In the genomic region with DNA sequence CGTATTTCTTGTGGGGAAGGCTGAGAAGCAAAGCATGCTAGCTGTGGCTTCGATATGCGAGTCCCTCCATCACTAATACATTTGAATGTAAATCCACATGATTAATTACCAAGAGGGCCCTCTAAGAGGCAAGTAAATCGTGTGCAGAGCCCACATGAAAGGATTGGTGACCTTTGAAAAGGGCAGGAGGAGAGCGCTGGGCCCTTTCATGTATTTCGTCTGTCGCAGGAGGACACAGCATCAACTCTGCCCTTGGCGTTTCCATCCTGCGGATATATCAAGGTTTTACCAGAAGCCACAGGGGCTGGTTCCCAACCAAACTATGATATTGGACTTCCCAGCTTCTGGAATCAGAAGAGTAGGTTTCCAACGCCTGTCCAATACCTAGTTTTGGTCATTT, we compare ENCODE assay signal across 17 mouse cellular contexts.
DNase-seq lines count a peak whose midpoint lies in the region; ATAC-seq lines count a peak whose summit lies in the region.
"Had no signal": no experiment of that assay in that cellular context is flagged by ENCODE, and none has a peak within 500 bp of the region (broad histone marks: within the 10 kb centered on the region; RNA-seq: fewer than 3 reads in every experiment).

No protein-coding gene starts in this region.

- H3K27ac ChIP-seq in midbrain, embryonic 11.5 days (ENCODE audit: low read depth, low read length) = no peak overlapping the region
- H3K27ac ChIP-seq in midbrain, embryonic 16.5 days (ENCODE audit: low read length) = no peak overlapping the region
- H3K27ac ChIP-seq: embryonic facial prominence, embryonic 10.5 days; embryonic facial prominence, embryonic 12.5 days; forebrain, embryonic 13.5 days; forebrain, embryonic 15.5 days had no signal

- no peaks in the 10 kb centered on the region for H3K4me1 ChIP-seq in midbrain, embryonic 11.5 days (ENCODE audit: control insufficient read depth, insufficient read depth, low read length)
- H3K4me1 ChIP-seq in midbrain, embryonic 16.5 days (ENCODE audit: control insufficient read depth, insufficient read depth, low read length) = no peaks in the 10 kb centered on the region
- H3K4me1 ChIP-seq: embryonic facial prominence, embryonic 10.5 days; embryonic facial prominence, embryonic 12.5 days; forebrain, embryonic 13.5 days; forebrain, embryonic 15.5 days had no signal

- no peak overlapping the region for H3K9ac ChIP-seq in midbrain, embryonic 11.5 days (ENCODE audit: low read length)
- no peak overlapping the region for H3K9ac ChIP-seq in midbrain, embryonic 16.5 days (ENCODE audit: low read depth, low read length)
- H3K9ac ChIP-seq: embryonic facial prominence, embryonic 12.5 days; forebrain, embryonic 13.5 days; forebrain, embryonic 15.5 days; forebrain, postnatal 0 days had no signal

- no peak for ATAC-seq in midbrain, embryonic 11.5 days (ENCODE audit: low FRiP score)
- no peak for ATAC-seq in midbrain, embryonic 16.5 days
- ATAC-seq: forebrain, embryonic 13.5 days; forebrain, embryonic 15.5 days; forebrain, postnatal 0 days had no signal

- no peaks in the 10 kb centered on the region for H3K27me3 ChIP-seq in midbrain, embryonic 11.5 days (ENCODE audit: control insufficient read depth, insufficient read depth, low read length)
- H3K27me3 ChIP-seq in midbrain, embryonic 16.5 days (ENCODE audit: control insufficient read depth, insufficient read depth, low read depth, low read length) = no peaks in the 10 kb centered on the region
- H3K27me3 ChIP-seq: embryonic facial prominence, embryonic 12.5 days; forebrain, embryonic 13.5 days; forebrain, embryonic 15.5 days had no signal

- H3K4me3 ChIP-seq in midbrain, embryonic 11.5 days (ENCODE audit: low read depth, low read length) = no peak overlapping the region
- H3K4me3 ChIP-seq in midbrain, embryonic 16.5 days (ENCODE audit: low read depth, low read length) = no peak overlapping the region
- H3K4me3 ChIP-seq: embryonic facial prominence, embryonic 10.5 days; embryonic facial prominence, embryonic 12.5 days; forebrain, embryonic 13.5 days; forebrain, embryonic 15.5 days had no signal

- H3K36me3 ChIP-seq in midbrain, embryonic 11.5 days (ENCODE audit: control insufficient read depth, insufficient read depth, low read length) = no peaks in the 10 kb centered on the region
- no peaks in the 10 kb centered on the region for H3K36me3 ChIP-seq in midbrain, embryonic 16.5 days (ENCODE audit: control insufficient read depth, insufficient read depth, low read length)
- H3K36me3 ChIP-seq: embryonic facial prominence, embryonic 10.5 days; embryonic facial prominence, embryonic 12.5 days; forebrain, embryonic 15.5 days had no signal

- peak; percentile 58 for DNase-seq in adrenal gland, adult 2 months
- DNase-seq in adrenal gland, postnatal 25 days = no peak
- DNase-seq in midbrain, embryonic 11.5 days (ENCODE audit: low spot score, missing footprints) = peak; percentile 35
- DNase-seq in adrenal gland, postnatal 14 days = peak; percentile 58
- no peak for DNase-seq in spleen, postnatal 14 days (ENCODE audit: low spot score in 2 of 2)
- no peak for DNase-seq in urinary bladder, postnatal 4 days (ENCODE audit: low spot score in 2 of 2)
- DNase-seq: cerebellum, adult 11-12 months; cerebellum, adult 2 months; cerebellum, adult 9-10 months; cerebellum, postnatal 10 days; cerebellum, postnatal 25 days; forebrain, postnatal 0 days had no signal

- 82% methylated on average over 10 of the region's 10 CpGs for WGBS in midbrain, embryonic 11.5 days
- WGBS in midbrain, embryonic 16.5 days = 66% methylated on average over 10 of the region's 10 CpGs

- H3K4me2 ChIP-seq in midbrain, embryonic 11.5 days = no peak overlapping the region
- H3K4me2 ChIP-seq in midbrain, embryonic 16.5 days (ENCODE audit: low read length) = no peak overlapping the region
- H3K4me2 ChIP-seq: embryonic facial prominence, embryonic 12.5 days; forebrain, embryonic 13.5 days; forebrain, embryonic 15.5 days had no signal

- no peaks in the 10 kb centered on the region for H3K9me3 ChIP-seq in midbrain, embryonic 11.5 days (ENCODE audit: control insufficient read depth, low read length)
- no peaks in the 10 kb centered on the region for H3K9me3 ChIP-seq in midbrain, embryonic 16.5 days (replicated peaks; ENCODE audit: control insufficient read depth, low read length, poor library complexity, severe bottlenecking)
- H3K9me3 ChIP-seq: embryonic facial prominence, embryonic 10.5 days; embryonic facial prominence, embryonic 12.5 days; forebrain, embryonic 13.5 days; forebrain, embryonic 15.5 days had no signal

Comparison
In these comparisons a context has a peak if more than half of its experiments do, and no peak if none do; other contexts are left out.
1. DNase-seq: peak in adrenal gland, adult 2 months (single experiment), midbrain, embryonic 11.5 days (single experiment) and adrenal gland, postnatal 14 days (single experiment); none in adrenal gland, postnatal 25 days (single experiment), spleen, postnatal 14 days (0 of 2) and urinary bladder, postnatal 4 days (0 of 2).